Mouse (Mus musculus) neural tube, embryonic 12.5 days (tissue): ENCODE measurements around the gene Ubald1. TPM values are rescaled to one million over a fixed set of nuclear protein-coding genes. Genes with fewer than 3 reads are reported as not detected.

Experiments used
- ATAC-seq: fragments of 200-750 bp; cut with Nextera tagmentation; 2 replicates; pipeline ENCODE4 v1.8.0; 2017; ENCODE audit warnings: low read depth, mild to moderate bottlenecking, moderate TSS enrichment, moderate library complexity; ENCODE audit not compliant: low FRiP score
- H3K27ac ChIP-seq: fragments of 300-500 bp; sonication (generic); 2 replicates; pipeline ENCODE4 v1.5.1; 2016
- H3K27me3 ChIP-seq: fragments of 300-500 bp; sonication (generic); replicated peaks from 2 replicates; pipeline ENCODE4 v1.6.1; 2016; ENCODE audit warnings: mild to moderate bottlenecking
- H3K36me3 ChIP-seq: fragments of 300-500 bp; sonication (generic); 2 replicates; pipeline ENCODE4 v1.6.1; 2016; ENCODE audit warnings: mild to moderate bottlenecking
- H3K4me1 ChIP-seq: fragments of 300-500 bp; sonication (generic); 2 replicates; pipeline ENCODE4 v1.6.1; 2016
- H3K4me2 ChIP-seq: fragments of 300-500 bp; sonication (generic); replicated peaks from 2 replicates; pipeline ENCODE4 v1.6.1; 2016; ENCODE audit warnings: mild to moderate bottlenecking
- H3K4me3 ChIP-seq: fragments of 300-500 bp; sonication (generic); 2 replicates; pipeline ENCODE4 v1.5.1; 2016
- H3K9ac ChIP-seq: fragments of 300-500 bp; sonication (generic); 2 replicates; pipeline ENCODE4 v1.6.1; 2016; ENCODE audit warnings: mild to moderate bottlenecking
- H3K9me3 ChIP-seq: fragments of 300-500 bp; sonication (generic); 2 replicates; pipeline ENCODE4 v1.6.1; 2016; ENCODE audit warnings: mild to moderate bottlenecking
- WGBS: fragments of 180-500 bp; shearing (Covaris S2); methylation state at CpG from one replicate; pipeline ENCODE4 v1.1.7; 2016; 5-methylcytosine and 5-hydroxymethylcytosine counted together
- polyA plus RNA-seq: library from polyadenylated mRNA; unstranded; fragments of >200 nt; fragmentation: Nextera tagmentation; extraction: Ambion mirVana; gene quantifications from 2 replicates; pipeline ENCODE4 v1.2.1, GENCODE M21; 2016

Gene Ubald1
- polyA plus RNA-seq, 1 experiment from 2014 or later = 41.9 TPM

DNA sequence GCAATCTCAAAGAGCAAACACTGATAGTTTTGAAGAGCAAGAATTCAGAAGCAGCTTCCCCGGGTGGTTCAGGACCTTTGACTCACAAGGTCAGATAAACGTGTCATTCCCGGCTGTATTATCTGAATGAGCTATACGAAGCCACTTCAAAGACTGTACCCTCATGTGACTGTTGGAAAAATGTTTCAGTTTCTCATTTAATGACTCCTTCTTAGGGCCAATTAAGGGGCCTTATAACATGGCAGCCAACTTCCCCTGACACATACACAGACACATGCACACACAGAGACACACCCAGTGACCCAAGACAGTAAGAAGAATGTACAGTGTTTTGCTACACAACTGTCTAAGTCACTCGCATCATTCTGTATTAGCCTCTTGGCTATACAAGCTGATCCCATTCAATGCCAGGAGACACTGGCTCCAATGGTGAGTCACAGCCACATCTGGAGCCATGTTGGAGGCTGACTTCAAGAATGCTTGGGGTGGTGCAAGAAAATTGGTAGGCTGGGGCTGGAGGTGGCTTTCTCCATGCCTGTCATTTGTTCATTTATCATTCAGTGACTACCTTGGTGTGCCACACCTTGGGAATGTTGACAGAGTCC, 25.0 kb downstream of the Ubald1 start:
- H3K27me3 ChIP-seq = no peaks in the 10 kb centered on the region

DNA sequence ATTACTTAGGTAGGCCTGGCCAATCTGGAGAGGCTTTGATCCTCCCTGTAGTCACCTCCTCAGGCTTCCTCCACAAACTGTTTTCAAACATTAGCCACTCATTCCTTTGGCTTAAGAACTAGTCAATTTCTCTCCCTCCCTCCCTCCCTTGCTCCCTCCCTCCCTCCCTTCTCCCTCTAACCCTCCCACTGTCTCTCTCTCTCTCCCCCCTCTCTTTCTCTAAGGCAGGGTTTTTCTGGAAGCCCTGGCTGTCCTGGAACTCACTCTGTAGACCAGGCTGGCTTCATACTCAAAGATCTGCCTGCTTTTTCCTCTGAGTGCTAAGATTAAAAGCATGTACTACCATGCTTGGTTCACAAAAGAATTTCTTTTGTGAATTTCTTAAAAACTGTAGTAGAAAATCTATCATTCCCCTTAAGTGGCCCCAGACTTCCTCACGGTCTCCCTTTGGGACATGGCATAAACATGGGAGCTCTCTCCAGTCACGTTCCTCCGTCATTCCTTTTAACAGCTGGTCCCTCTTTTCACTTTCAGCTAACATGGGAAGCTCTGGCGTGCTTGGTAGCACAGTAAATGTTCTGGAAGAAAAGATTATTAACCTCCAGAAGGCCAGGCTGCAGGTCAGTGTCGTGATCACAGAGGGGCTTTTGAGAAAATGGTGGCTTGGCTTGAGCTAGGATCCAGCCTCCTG, 29.0 kb downstream of the Ubald1 start:
- Histone ChIP-seq H3K9me3 (no peaks in the 10 kb centered on the region), H3K27ac (no peak overlapping the region), H3K9ac (no peak overlapping the region), H3K27me3 (no peaks in the 10 kb centered on the region), H3K36me3 (no peaks in the 10 kb centered on the region), H3K4me3 (no peak overlapping the region), H3K4me1 (no peaks in the 10 kb centered on the region), H3K4me2 (no peak overlapping the region)
- ATAC-seq = no peak
- WGBS = 68% methylated on average over 5 of the region's 5 CpGs

More for the DNA sequence above, 25.0 kb downstream of the Ubald1 start:
- WGBS = 83% methylated on average over 5 of the region's 5 CpGs
- H3K4me2 ChIP-seq = no peak overlapping the region
- H3K27ac ChIP-seq = no peak overlapping the region
- H3K9me3 ChIP-seq = no peaks in the 10 kb centered on the region
- no peak overlapping the region for H3K9ac ChIP-seq
- no peaks in the 10 kb centered on the region for H3K4me1 ChIP-seq
- H3K36me3 ChIP-seq = no peaks in the 10 kb centered on the region
- ATAC-seq = no peak
- H3K4me3 ChIP-seq = no peak overlapping the region

DNA sequence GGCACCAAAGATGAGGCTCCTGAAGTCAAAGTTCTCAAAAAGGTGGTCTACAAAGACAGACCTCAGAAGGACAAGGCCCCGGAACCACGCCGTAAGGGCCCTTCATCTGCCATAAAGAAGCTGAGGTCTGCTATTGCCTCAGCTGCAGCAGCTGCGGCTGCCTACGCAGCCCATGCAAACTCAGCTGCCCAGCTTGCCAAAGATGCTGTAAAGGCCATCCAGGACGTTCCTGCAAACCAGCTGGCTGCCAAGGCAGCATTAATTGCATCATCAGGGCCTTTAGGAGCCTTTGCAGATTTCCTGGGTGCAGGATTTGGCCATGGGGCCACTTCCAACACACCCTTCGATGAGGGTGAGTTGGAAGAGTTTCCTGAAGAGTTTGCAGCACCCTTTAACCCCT, 29.8 kb downstream of the Ubald1 start:
- no peak for ATAC-seq
- no peaks in the 10 kb centered on the region for H3K36me3 ChIP-seq
- H3K4me2 ChIP-seq = no peak overlapping the region
- H3K27me3 ChIP-seq = no peaks in the 10 kb centered on the region
- no peaks in the 10 kb centered on the region for H3K4me1 ChIP-seq
- H3K4me3 ChIP-seq = no peak overlapping the region
- H3K9ac ChIP-seq = no peak overlapping the region
- no peaks in the 10 kb centered on the region for H3K9me3 ChIP-seq
- no peak overlapping the region for H3K27ac ChIP-seq
- WGBS = 71% methylated on average over 7 of the region's 7 CpGs

DNA sequence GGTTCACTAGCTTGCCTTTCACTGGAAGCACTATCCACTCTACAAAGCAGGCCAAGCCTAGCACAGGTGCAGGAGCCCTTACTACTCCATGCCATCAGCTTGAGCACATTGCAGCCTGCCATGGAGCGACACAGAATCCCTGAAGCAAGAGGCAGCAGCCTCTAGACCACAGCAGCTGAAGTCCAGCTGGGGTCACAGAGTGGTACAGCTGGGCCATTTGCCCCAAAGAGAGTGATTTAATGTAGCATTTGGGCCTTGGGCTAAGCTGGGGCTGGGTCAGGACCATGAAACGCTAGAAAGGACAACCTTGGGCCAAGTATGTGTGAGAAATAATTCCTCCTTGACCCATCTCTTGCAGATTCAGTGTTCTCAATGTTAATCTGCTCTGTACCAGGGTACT, 32.0 kb downstream of the Ubald1 start:
- Histone ChIP-seq H3K4me3 (no peak overlapping the region), H3K9ac (no peak overlapping the region), H3K9me3 (no peaks in the 10 kb centered on the region), H3K4me1 (no peaks in the 10 kb centered on the region), H3K36me3 (no peaks in the 10 kb centered on the region), H3K27ac (no peak overlapping the region), H3K27me3 (no peaks in the 10 kb centered on the region), H3K4me2 (no peak overlapping the region)
- 83% methylated on average over 2 of the region's 2 CpGs for WGBS
- ATAC-seq = no peak

DNA sequence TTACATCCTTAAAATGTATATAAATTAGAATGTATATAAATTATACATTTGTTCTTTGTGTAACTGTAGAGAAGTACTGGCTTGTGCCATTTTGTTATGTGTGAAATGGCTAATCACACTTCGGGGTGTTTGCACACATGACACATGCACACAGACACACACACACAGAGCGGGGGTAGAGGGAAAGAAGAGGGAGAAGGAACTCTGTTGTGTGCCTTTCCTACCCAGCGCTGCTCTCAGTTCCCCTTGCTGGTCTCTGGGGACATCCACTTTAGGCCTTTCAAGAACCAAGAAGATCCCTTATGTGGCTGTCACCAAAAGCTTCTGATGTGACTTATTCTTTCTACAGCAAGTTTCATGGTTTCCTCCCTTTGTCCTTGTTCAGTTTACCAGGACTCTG, 33.1 kb downstream of the Ubald1 start:
- H3K27me3 ChIP-seq = no peaks in the 10 kb centered on the region
- H3K36me3 ChIP-seq = no peaks in the 10 kb centered on the region
- no peak overlapping the region for H3K9ac ChIP-seq
- H3K4me2 ChIP-seq = no peak overlapping the region
- H3K4me3 ChIP-seq = no peak overlapping the region
- WGBS = 85% methylated on average over 3 of the region's 3 CpGs
- H3K9me3 ChIP-seq = no peaks in the 10 kb centered on the region
- H3K4me1 ChIP-seq = no peaks in the 10 kb centered on the region
- no peak for ATAC-seq
- H3K27ac ChIP-seq = no peak overlapping the region

- no peaks in the 10 kb centered on the region for H3K9me3 ChIP-seq
- no peak for ATAC-seq
- 82% methylated on average over 8 of the region's 8 CpGs for WGBS
These were observed 39.9 kb downstream of the Ubald1 start for GRCm38 (mm10) chr16:4840231-4840630.

DNA sequence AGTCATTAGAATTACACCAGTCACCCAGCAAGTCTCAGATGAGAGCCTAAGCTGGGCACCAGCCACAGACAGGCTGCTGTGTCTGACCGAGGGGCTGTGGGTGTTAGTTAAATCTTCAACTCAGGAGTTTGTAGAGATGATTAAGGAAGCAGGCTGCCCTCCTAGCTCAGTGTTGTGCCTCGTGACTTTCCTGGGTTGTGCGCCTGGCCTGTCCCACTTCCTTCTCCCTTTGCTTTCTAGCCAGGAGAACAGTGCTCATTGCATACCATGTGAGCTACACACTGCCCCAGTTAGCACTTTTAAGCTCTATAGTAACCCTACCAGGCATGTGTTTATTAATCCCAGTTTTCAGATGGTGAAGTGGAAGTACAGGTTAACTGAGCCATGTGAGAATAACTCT, 40.6 kb downstream of the Ubald1 start:
- 80% methylated on average over 3 of the region's 3 CpGs for WGBS
- ATAC-seq = no peak

More at GRCm38 (mm10) chr16:4840231-4840630, 39.9 kb downstream of the Ubald1 start:
- Histone ChIP-seq H3K4me2 (no peak overlapping the region), H3K4me3 (no peak overlapping the region), H3K9ac (no peak overlapping the region), H3K27ac (no peak overlapping the region), H3K36me3 (no peaks in the 10 kb centered on the region), H3K4me1 (no peaks in the 10 kb centered on the region), H3K27me3 (no peaks in the 10 kb centered on the region)

GRCm38 (mm10) chr16:4837631-4838030, 42.5 kb downstream of the Ubald1 start:
- no peak overlapping the region for H3K27ac ChIP-seq
- WGBS = 85% methylated on average over 3 of the region's 3 CpGs

More for the DNA sequence above, 40.6 kb downstream of the Ubald1 start:
- Histone ChIP-seq H3K9ac (no peak overlapping the region), H3K9me3 (no peaks in the 10 kb centered on the region), H3K4me3 (no peak overlapping the region), H3K27ac (no peak overlapping the region), H3K27me3 (no peaks in the 10 kb centered on the region), H3K4me1 (no peaks in the 10 kb centered on the region), H3K36me3 (no peaks in the 10 kb centered on the region), H3K4me2 (no peak overlapping the region)

DNA sequence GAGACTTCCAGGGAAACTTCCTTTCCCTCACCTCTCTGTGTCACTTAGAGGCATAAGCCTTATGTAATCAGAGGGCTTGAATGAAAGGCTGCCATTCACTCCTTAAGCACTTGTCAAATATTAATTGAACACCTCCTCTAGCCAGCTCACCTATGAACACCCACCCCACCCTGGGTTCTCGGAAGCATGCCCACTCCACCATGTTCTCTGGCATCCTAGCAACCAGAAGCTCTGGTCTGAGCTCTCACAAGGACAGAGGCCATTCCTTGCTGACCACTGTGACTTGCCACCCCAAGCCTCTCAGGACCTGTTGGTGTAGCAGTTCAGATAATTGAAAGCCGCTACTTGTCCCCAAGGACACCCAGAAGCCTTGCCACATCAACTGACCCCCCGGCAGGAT, 44.9 kb downstream of the Ubald1 start, which contains the start of gene 4930562C15Rik:
Gene 4930562C15Rik (plus strand): TSS at position 226 of the 400 bp plus-strand sequence.
- Histone ChIP-seq H3K4me3 (no peak within 1 kb of the TSS), H3K36me3 (no peaks in the 10 kb centered on the region), H3K27me3 (no peaks in the 10 kb centered on the region), H3K4me2 (no peak within 1 kb of the TSS), H3K9ac (no peak within 1 kb of the TSS), H3K9me3 (no peaks in the 10 kb centered on the region), H3K4me1 (no peaks in the 10 kb centered on the region), H3K27ac (no peak within 1 kb of the TSS)
- WGBS = 91% methylated on average over 3 of the region's 3 CpGs
- no peak for ATAC-seq

More at GRCm38 (mm10) chr16:4837631-4838030, 42.5 kb downstream of the Ubald1 start:
- H3K9me3 ChIP-seq = no peaks in the 10 kb centered on the region
- H3K27me3 ChIP-seq = no peaks in the 10 kb centered on the region
- no peak overlapping the region for H3K9ac ChIP-seq
- ATAC-seq = no peak
- H3K36me3 ChIP-seq = no peaks in the 10 kb centered on the region
- no peak overlapping the region for H3K4me3 ChIP-seq
- H3K4me2 ChIP-seq = no peak overlapping the region
- H3K4me1 ChIP-seq = no peaks in the 10 kb centered on the region

- WGBS = 77% methylated on average over 2 of the region's 2 CpGs
- no peak overlapping the region for H3K4me3 ChIP-seq
- no peak overlapping the region for H3K4me2 ChIP-seq
- ATAC-seq = no peak
- H3K36me3 ChIP-seq = no peaks in the 10 kb centered on the region
- no peak overlapping the region for H3K27ac ChIP-seq
- no peak overlapping the region for H3K9ac ChIP-seq
- no peaks in the 10 kb centered on the region for H3K27me3 ChIP-seq
- H3K4me1 ChIP-seq = no peaks in the 10 kb centered on the region
- no peaks in the 10 kb centered on the region for H3K9me3 ChIP-seq
These were observed 46.3 kb downstream of the Ubald1 start for GRCm38 (mm10) chr16:4833858-4834257.

GRCm38 (mm10) chr16:4831650-4832419, 48.3 kb downstream of the Ubald1 start:
- H3K4me3 ChIP-seq = no peak overlapping the region
- H3K36me3 ChIP-seq = no peaks in the 10 kb centered on the region
- no peaks in the 10 kb centered on the region for H3K4me1 ChIP-seq
- no peaks in the 10 kb centered on the region for H3K27me3 ChIP-seq
- no peaks in the 10 kb centered on the region for H3K9me3 ChIP-seq
- no peak overlapping the region for H3K9ac ChIP-seq
- WGBS = 73% methylated on average over 15 of the region's 15 CpGs
- H3K4me2 ChIP-seq = no peak overlapping the region
- no peak overlapping the region for H3K27ac ChIP-seq
- no peak for ATAC-seq

DNA sequence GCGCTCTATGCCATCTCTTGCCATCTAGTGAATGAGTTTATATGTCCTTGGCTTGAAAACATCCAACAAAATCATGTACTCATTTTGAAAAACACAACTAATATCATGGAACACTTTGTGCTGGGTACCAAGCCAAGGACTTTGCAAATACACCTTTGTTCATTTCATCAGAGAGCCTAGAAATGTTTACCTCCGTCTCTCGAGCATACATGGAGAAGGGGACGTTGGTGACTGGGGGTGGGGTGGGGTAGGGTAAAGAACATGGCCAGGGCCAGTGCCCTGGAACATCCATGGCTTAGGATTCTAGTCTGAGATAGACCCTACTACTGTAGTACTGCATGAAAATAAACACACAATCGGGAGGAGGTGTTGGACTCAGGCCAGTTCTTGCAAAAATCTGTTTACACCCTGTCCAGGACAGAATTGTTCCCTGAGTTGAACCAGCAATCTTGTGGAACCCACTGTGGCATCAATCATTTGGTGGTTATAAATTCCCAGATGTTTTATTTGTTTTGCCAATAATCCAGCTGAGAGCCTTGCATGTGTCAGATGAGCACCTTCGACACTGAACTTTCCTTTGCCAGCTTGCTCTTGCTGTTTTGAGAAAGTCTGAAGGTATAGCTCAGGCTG, 50.7 kb downstream of the Ubald1 start:
- no peak for ATAC-seq
- no peaks in the 10 kb centered on the region for H3K9me3 ChIP-seq

More for the DNA sequence above, 50.7 kb downstream of the Ubald1 start:
- no peaks in the 10 kb centered on the region for H3K27me3 ChIP-seq
- H3K4me1 ChIP-seq = no peaks in the 10 kb centered on the region
- H3K27ac ChIP-seq = no peak overlapping the region
- no peak overlapping the region for H3K4me2 ChIP-seq
- H3K9ac ChIP-seq = no peak overlapping the region
- no peaks in the 10 kb centered on the region for H3K36me3 ChIP-seq
- 87% methylated on average over 6 of the region's 6 CpGs for WGBS
- no peak overlapping the region for H3K4me3 ChIP-seq
